Mouse (Mus musculus) intestine, embryonic 15.5 days (tissue): ENCODE measurements around the gene 3110021N24Rik. TPM values are rescaled to one million over a fixed set of nuclear protein-coding genes. Genes with fewer than 3 reads are reported as not detected.
A peak's percentile ranks its signal among the peaks of the same experiment; 100 is the strongest.
"Not testable (repeated sequence)": the region's sequence is repeated elsewhere in the genome, so short reads cannot be mapped to it uniquely, and the experiment has no call there.

Source experiments
- ATAC-seq: fragments of 200-750 bp; cut with Nextera tagmentation; 2 replicates; pipeline ENCODE4 v1.8.0; 2017; ENCODE audit warnings: moderate TSS enrichment, moderate library complexity
- H3K27ac ChIP-seq: fragments of 300-500 bp; sonication (generic); 2 replicates; pipeline ENCODE4 v1.5.1; 2015; ENCODE audit warnings: mild to moderate bottlenecking, inconsistent platforms
- H3K27me3 ChIP-seq: fragments of 300-500 bp; sonication (generic); replicated peaks from 2 replicates; pipeline ENCODE4 v1.6.1; 2015; ENCODE audit warnings: inconsistent platforms
- H3K36me3 ChIP-seq: fragments of 300-500 bp; sonication (generic); 2 replicates; pipeline ENCODE4 v1.6.1; 2015; ENCODE audit warnings: inconsistent platforms
- H3K4me1 ChIP-seq: fragments of 300-500 bp; sonication (generic); replicated peaks from 2 replicates; pipeline ENCODE4 v1.6.1; 2015; ENCODE audit warnings: inconsistent platforms
- H3K4me2 ChIP-seq: fragments of 300-500 bp; sonication (generic); replicated peaks from 2 replicates; pipeline ENCODE4 v1.6.1; 2015; ENCODE audit warnings: mild to moderate bottlenecking, inconsistent platforms
- H3K4me3 ChIP-seq: fragments of 300-500 bp; sonication (generic); replicated peaks from 2 replicates; pipeline ENCODE4 v1.5.1; 2015; ENCODE audit warnings: inconsistent platforms
- H3K9ac ChIP-seq: fragments of 300-500 bp; sonication (generic); 2 replicates; pipeline ENCODE4 v1.6.1; 2015; ENCODE audit warnings: inconsistent platforms
- H3K9me3 ChIP-seq: fragments of 300-500 bp; sonication (generic); 2 replicates; pipeline ENCODE4 v1.6.1; 2016; ENCODE audit warnings: inconsistent platforms
- WGBS: fragments of 180-500 bp; shearing (Covaris S2); methylation state at CpG from one replicate; pipeline ENCODE4 v1.1.7; 2015; 5-methylcytosine and 5-hydroxymethylcytosine counted together
- polyA plus RNA-seq: library from polyadenylated mRNA; unstranded; fragments of >200 nt; fragmentation: Nextera tagmentation; extraction: Ambion mirVana; gene quantifications from 2 replicates; pipeline ENCODE4 v1.2.1, GENCODE M21; 2015

The 3110021N24Rik gene
- 0.92 and 1.5 TPM in 2 replicates for polyA plus RNA-seq

GRCm38 (mm10) chr4:108719349-108719748 lies at the start of gene 3110021N24Rik:
3110021N24Rik (plus strand) TSS chr4:108719649.
- Histone ChIP-seq H3K27ac (no peak within 1 kb of the TSS), H3K4me1 (no peaks in the 10 kb centered on the region), H3K9me3 (no peaks in the 10 kb centered on the region), H3K9ac (no peak within 1 kb of the TSS), H3K27me3 (no peaks in the 10 kb centered on the region), H3K4me2 (no peak within 1 kb of the TSS), H3K4me3 (no peak within 1 kb of the TSS), H3K36me3 (no peaks in the 10 kb centered on the region; the same call in 1 of the 2 replicates)
- no peak for ATAC-seq
- WGBS: 90% methylated on average over 5 of the region's 5 CpGs

- H3K4me3 ChIP-seq: no peak overlapping the region
- no peaks in the 10 kb centered on the region for H3K27me3 ChIP-seq
- no peaks in the 10 kb centered on the region for H3K4me1 ChIP-seq
- no peak overlapping the region for H3K9ac ChIP-seq
- no peak overlapping the region for H3K27ac ChIP-seq
- no peak for ATAC-seq
- WGBS: 76% methylated on average over 3 of the region's 3 CpGs
- H3K4me2 ChIP-seq: no peak overlapping the region
- no peaks in the 10 kb centered on the region for H3K9me3 ChIP-seq
- 0 out of 2 replicates have a peak, but pooled peaks cover 3% of the 10 kb centered on the region for H3K36me3 ChIP-seq
Observed at GRCm38 (mm10) chr4:108686156-108686555, 33.3 kb upstream of the 3110021N24Rik start.

GRCm38 (mm10) chr4:108687098-108687497 lies 32.4 kb upstream of the 3110021N24Rik start:
- not testable (repeated sequence) for H3K9ac ChIP-seq, H3K27me3 ChIP-seq, H3K27ac ChIP-seq, H3K9me3 ChIP-seq, H3K4me2 ChIP-seq, H3K4me3 ChIP-seq, ATAC-seq, H3K4me1 ChIP-seq, H3K36me3 ChIP-seq
- WGBS: 89% methylated on average over 6 of the region's 7 CpGs

- no peaks in the 10 kb centered on the region for H3K36me3 ChIP-seq
- no peaks in the 10 kb centered on the region for H3K27me3 ChIP-seq
- H3K9me3 ChIP-seq: no peaks in the 10 kb centered on the region
- ATAC-seq: no peak
- no peak overlapping the region for H3K4me3 ChIP-seq
- 94% methylated on average over 3 of the region's 3 CpGs for WGBS
- no peak overlapping the region for H3K9ac ChIP-seq
- no peaks in the 10 kb centered on the region for H3K4me1 ChIP-seq
- no peak overlapping the region for H3K27ac ChIP-seq
- no peak overlapping the region for H3K4me2 ChIP-seq
Observed at GRCm38 (mm10) chr4:108690479-108690878, 29.0 kb upstream of the 3110021N24Rik start.

GRCm38 (mm10) chr4:108691469-108691868 lies 28.0 kb upstream of the 3110021N24Rik start:
- Histone ChIP-seq H3K4me1 (no peaks in the 10 kb centered on the region), H3K36me3 (no peaks in the 10 kb centered on the region), H3K4me2 (no peak overlapping the region), H3K27ac (no peak overlapping the region), H3K9ac (no peak overlapping the region), H3K9me3 (no peaks in the 10 kb centered on the region), H3K4me3 (no peak overlapping the region), H3K27me3 (no peaks in the 10 kb centered on the region)
- no peak for ATAC-seq

- 59% methylated on average over 3 of the region's 3 CpGs for WGBS
- H3K4me3 ChIP-seq: no peak overlapping the region
- no peak overlapping the region for H3K4me2 ChIP-seq
- peak; percentile 61; the same call in 1 of the 2 replicates for ATAC-seq
- no peaks in the 10 kb centered on the region for H3K27me3 ChIP-seq
- no peaks in the 10 kb centered on the region for H3K4me1 ChIP-seq
- H3K9ac ChIP-seq: no peak overlapping the region
- no peak overlapping the region for H3K27ac ChIP-seq
- H3K9me3 ChIP-seq: no peaks in the 10 kb centered on the region
- H3K36me3 ChIP-seq: no peaks in the 10 kb centered on the region
Observed at GRCm38 (mm10) chr4:108696934-108697333, 22.5 kb upstream of the 3110021N24Rik start.

GRCm38 (mm10) chr4:108708209-108708608 lies 11.2 kb upstream of the 3110021N24Rik start:
- WGBS: 57% methylated on average over 5 of the region's 5 CpGs
- Histone ChIP-seq H3K9ac (no peak overlapping the region), H3K4me2 (no peak overlapping the region), H3K4me3 (no peak overlapping the region), H3K27me3 (no peaks in the 10 kb centered on the region), H3K9me3 (no peaks in the 10 kb centered on the region), H3K36me3 (no peaks in the 10 kb centered on the region), H3K4me1 (no peaks in the 10 kb centered on the region), H3K27ac (no peak overlapping the region)
- no peak for ATAC-seq

GRCm38 (mm10) chr4:108721245-108721784 lies 1.9 kb downstream of the 3110021N24Rik start:
- no peak overlapping the region for H3K4me2 ChIP-seq
- no peaks in the 10 kb centered on the region; the same call in 1 of the 2 replicates for H3K36me3 ChIP-seq
- ATAC-seq: peak; percentile 75
- 0 out of 2 replicates have a peak overlapping the region, but pooled peaks have one; percentile 10 for H3K27ac ChIP-seq
- H3K4me3 ChIP-seq: no peak overlapping the region
- no peaks in the 10 kb centered on the region for H3K27me3 ChIP-seq
- no peak overlapping the region for H3K9ac ChIP-seq
- H3K9me3 ChIP-seq: no peaks in the 10 kb centered on the region
- no peaks in the 10 kb centered on the region for H3K4me1 ChIP-seq
- 61% methylated on average over 3 of the region's 3 CpGs for WGBS

- WGBS: 60% methylated on average over 2 of the region's 2 CpGs
- Histone ChIP-seq H3K4me1 (no peaks in the 10 kb centered on the region), H3K4me2 (no peak overlapping the region), H3K9ac (no peak overlapping the region), H3K9me3 (no peaks in the 10 kb centered on the region), H3K27me3 (no peaks in the 10 kb centered on the region), H3K4me3 (no peak overlapping the region), H3K27ac (no peak overlapping the region), H3K36me3 (no peaks in the 10 kb centered on the region; the same call in 1 of the 2 replicates)
- ATAC-seq: peak; percentile 68
Observed at GRCm38 (mm10) chr4:108724102-108724501, 4.7 kb downstream of the 3110021N24Rik start.

- H3K4me2 ChIP-seq: no peak overlapping the region
- ATAC-seq: no peak
- no peak overlapping the region for H3K4me3 ChIP-seq
- 53% methylated on average over 1 of the region's 1 CpGs for whole genome bisulfite sequencing
- H3K9me3 ChIP-seq: no peaks in the 10 kb centered on the region
- H3K9ac ChIP-seq: no peak overlapping the region
- H3K4me1 ChIP-seq: no peaks in the 10 kb centered on the region
- H3K27me3 ChIP-seq: no peaks in the 10 kb centered on the region
- H3K36me3 ChIP-seq: no peaks in the 10 kb centered on the region
- H3K27ac ChIP-seq: no peak overlapping the region
Observed at GRCm38 (mm10) chr4:108730450-108730849, 11.0 kb downstream of the 3110021N24Rik start.

GRCm38 (mm10) chr4:108731582-108731981 lies 12.1 kb downstream of the 3110021N24Rik start:
- 56% methylated on average over 3 of the region's 3 CpGs for WGBS
- no peak for ATAC-seq

GRCm38 (mm10) chr4:108746160-108746873 lies 26.9 kb downstream of the 3110021N24Rik start:
- peak; percentile 76 for ATAC-seq
- Histone ChIP-seq H3K36me3 (no peaks in the 10 kb centered on the region), H3K9me3 (no peaks in the 10 kb centered on the region), H3K4me2 (no peak overlapping the region), H3K4me1 (0 out of 2 replicates have a peak, but pooled peaks cover 2% of the 10 kb centered on the region), H3K27me3 (no peaks in the 10 kb centered on the region), H3K27ac (no peak overlapping the region), H3K4me3 (no peak overlapping the region), H3K9ac (no peak overlapping the region)
- 82% methylated on average over 3 of the region's 3 CpGs for WGBS

More at GRCm38 (mm10) chr4:108731582-108731981, 12.1 kb downstream of the 3110021N24Rik start:
- no peaks in the 10 kb centered on the region for H3K27me3 ChIP-seq
- H3K4me3 ChIP-seq: no peak overlapping the region
- H3K27ac ChIP-seq: no peak overlapping the region
- no peak overlapping the region for H3K9ac ChIP-seq
- no peaks in the 10 kb centered on the region for H3K36me3 ChIP-seq
- H3K4me2 ChIP-seq: no peak overlapping the region
- H3K9me3 ChIP-seq: no peaks in the 10 kb centered on the region
- no peaks in the 10 kb centered on the region for H3K4me1 ChIP-seq
